Mouse (Mus musculus) adrenal gland, adult (tissue): ENCODE data around the gene Agrn.

Source experiments
- DNase-seq, 2 experiments: peaks; one replicate each; pipeline ENCODE4 v3.0.0; 2022 to 2023; ENCODE audit warnings: low spot score in 1 of 2; ENCODE audit not compliant: inconsistent age in 2 of 2

Agrn gene

GRCm38 (mm10) chr4:156197131-156197828, at the start of gene Agrn:
Agrn (minus strand) TSS chr4:156197488.
- peak; percentile 83 to 88 for DNase-seq

DNA sequence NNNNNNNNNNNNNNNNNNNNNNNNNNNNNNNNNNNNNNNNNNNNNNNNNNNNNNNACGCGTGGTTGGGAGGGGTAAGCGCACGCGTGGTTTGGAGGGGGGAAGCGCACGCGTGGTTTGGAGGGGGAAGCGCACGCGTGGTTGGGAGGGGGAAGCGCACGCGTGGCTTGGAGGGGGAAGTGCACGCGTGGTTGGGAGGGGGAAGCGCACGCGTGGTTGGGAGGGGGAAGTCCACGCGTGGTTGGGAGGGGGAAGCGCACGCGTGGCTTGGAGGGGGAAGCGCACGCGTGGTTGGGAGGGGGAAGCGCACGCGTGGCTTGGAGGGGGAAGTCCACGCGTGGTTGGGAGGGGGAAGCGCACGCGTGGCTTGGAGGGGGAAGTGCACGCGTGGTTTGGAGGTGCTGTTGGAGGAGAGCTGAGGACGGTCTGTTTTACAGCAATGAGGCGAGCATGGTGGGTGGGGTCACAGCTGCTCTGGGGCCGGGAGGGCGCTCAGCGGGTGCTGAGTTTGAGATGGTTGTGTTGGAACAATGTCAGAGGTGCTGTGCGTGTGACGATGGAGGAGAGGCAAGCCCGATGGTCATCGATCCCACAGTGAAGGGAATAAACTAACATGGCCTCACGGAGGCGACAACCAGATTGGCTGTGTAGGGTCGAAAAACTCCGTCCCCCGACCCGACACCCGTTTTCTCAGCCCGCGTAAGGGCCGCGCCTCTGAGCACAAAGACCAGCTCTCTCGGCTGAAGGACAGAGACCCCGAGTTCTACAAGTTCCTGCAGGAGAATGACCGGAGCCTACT, 39.6 kb upstream of the Agrn start:
- DNase-seq: peak in 1 of 2 experiments; percentile 27

GRCm38 (mm10) chr4:156235808-156236533, 38.7 kb upstream of the Agrn start, which contains the start of gene Noc2l:
Noc2l (plus strand) TSS chr4:156236010.
- DNase-seq: peak; percentile 92 to 95

DNA sequence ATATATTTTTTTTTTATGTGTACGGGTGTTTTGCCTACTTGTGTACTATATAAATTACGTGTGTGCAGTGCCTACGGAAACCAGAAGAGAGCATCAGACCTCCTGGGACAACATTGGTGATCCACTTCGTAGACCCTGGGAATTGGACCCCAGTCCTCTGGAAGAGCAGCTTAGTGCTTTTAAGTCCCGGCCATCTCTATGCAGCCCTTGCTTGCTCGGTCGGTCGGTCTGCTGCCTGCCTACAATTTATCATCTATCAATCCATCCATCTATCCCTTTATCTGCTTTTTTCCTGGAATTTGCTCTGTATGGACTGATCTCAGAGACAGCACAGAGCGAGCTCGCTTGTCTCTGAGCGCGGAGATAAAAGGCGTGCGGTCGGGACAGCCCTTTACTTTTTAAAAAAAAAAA, 38.1 kb upstream of the Agrn start:
- no peak for DNase-seq

DNA sequence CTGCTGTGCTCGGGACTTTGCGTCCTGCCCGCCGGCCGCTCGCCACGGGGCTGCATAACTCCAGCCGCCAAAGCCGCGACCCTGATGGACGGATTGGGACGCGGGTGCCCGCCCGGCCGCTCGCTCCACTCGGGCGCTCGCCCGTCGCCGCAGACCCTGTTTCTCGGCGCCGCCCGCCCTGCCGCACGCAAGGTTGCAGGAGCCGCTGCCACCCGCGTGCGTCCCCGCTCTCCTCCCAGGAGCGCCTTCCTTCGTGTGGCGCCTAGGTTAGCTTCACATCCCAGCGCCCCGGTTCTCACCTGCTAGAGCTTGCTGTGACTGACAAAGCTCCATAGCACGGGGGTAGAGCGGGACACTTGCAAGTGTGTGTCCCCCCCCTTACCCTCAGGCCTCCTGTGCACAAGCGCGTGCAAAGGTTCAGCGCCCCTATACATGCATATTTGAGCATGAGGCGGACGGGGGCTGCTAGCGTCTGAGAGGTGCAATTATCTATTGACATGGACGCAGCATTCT, 37.5 kb upstream of the Agrn start, which contains the start of gene Plekhn1:
TSS of gene Plekhn1 (minus strand) at position 157 of the 513 bp plus-strand sequence.
- DNase-seq: peak; percentile 83 to 90

DNA sequence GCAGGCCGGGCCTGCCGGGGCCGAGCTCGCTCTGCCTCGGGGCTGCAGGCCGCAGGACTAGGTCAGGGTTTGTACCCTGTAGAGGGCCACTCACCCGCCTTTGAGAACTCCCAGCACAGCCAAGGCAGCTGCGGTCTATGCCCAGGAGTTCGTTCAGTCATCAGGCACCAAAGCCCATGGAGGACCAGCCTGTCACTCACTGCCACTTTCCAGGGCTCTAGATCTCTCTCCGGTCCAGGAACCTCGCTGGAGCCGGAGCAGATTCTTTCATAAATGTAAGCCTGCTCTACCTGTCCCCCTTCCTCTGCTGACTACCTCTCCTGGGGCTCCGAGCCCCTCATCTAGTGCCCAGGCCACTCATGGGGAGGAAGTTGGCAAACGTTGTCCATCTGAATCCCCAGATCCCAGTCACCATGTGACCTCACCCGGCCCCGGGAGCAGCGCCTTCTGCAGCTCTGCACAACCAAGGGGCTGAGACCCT, 36.8 kb upstream of the Agrn start:
- peak; percentile 47 to 69 for DNase-seq

DNA sequence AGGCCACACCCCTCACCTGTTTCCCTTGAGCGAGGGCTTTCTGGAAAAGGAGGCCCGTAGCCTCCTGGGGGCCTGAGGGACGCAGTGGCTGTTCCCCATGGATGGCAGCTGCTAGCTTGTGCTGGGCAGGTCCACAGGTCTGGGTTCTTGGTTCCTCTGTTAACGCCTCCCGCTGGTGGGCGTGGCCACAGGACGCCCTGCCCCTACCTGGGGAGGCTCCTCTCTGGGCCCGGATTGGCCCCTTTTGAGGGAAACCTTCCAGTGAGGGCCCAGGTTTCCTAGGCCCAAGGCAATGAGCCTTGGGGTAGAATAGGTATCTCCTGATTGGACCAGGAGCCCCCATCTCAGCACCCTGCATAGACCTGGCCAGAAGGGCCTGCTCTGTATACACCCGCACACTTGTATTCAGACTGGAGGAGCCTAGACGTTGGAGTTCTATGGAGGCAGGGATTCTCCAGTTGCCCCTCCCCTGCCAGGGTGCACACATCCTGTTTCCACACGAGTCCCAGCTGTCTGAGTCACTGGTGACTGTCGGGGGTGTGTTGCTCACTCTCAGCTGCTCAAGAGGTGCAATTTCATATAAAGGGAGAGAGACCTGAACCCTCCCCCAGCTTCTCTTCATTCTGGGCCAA, 31.2 kb upstream of the Agrn start:
- peak; percentile 51 to 61 for DNase-seq

- DNase-seq: peak; percentile 36 to 52
These were observed 30.6 kb upstream of the Agrn start for GRCm38 (mm10) chr4:156227752-156228392.

DNA sequence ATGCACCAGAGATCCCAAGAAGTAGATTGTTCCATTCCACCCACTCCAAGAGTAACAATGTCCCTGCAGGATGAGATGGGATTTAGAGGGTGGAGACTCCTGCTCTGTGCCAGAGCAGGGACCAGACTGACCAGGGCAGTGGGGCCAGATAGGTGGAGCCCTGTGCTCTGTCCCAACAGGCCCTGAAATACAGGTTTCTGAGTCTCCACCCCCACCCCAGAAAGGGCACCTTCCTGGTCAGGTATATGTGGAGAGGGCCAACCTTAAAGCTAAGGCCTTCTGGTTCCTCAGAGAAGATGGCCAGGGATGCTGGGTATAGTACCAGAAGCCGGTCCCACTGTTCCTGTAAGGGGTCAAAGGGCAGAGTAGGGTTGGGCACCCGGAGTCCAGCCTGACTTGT, 27.0 kb upstream of the Agrn start:
- peak in 1 of 2 experiments; percentile 15 for DNase-seq

- no peak for DNase-seq
These were observed 22.6 kb upstream of the Agrn start for GRCm38 (mm10) chr4:156219936-156220335.

DNA sequence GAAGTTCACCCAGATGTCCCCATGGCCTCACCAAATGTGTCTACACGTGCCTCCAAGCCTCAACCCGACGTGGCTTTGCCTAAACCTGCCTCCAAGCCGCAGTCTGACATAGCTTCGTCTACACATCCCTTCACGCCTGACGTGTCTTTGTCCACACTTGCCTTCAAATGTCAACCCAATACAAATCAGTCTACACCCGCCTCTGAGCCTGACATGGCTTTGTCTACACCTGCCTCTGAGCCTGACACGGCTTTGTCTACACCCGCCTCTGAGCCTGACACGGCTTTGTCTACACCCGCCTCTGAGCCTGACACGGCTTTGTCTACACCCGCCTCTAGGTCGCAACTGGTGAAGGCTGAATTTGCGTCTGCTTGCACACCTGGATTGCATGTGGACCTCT, 20.6 kb upstream of the Agrn start:
- no peak for DNase-seq

- peak in 1 of 2 experiments; percentile 38 for DNase-seq
These were observed 19.9 kb upstream of the Agrn start for GRCm38 (mm10) chr4:156217022-156217669.

DNA sequence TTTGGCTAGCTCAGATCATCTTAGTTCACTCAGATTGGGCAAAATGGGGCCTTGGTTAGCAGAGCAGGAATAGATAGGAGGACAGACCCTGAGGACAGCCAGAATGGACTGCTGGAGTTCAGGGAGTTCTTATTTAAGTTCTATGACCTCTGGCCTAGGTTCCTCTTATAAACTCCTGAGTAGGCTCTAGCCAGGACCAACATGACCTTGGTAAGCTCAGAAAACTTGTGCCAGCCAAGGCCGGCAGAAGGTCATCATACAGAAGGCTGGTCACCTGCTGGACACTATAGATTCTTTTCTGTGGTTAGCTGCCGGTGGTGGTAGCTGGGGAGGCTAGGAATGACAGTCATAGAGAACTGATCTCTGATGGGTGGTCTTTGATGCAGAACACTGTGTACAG, 18.9 kb upstream of the Agrn start:
- DNase-seq: peak in 1 of 2 experiments; percentile 65

- DNase-seq: peak; percentile 90 to 97
These were observed 18.4 kb upstream of the Agrn start, which contains the start of gene Perm1 for GRCm38 (mm10) chr4:156215649-156216048. Perm1 (plus strand) TSS chr4:156215868.

DNA sequence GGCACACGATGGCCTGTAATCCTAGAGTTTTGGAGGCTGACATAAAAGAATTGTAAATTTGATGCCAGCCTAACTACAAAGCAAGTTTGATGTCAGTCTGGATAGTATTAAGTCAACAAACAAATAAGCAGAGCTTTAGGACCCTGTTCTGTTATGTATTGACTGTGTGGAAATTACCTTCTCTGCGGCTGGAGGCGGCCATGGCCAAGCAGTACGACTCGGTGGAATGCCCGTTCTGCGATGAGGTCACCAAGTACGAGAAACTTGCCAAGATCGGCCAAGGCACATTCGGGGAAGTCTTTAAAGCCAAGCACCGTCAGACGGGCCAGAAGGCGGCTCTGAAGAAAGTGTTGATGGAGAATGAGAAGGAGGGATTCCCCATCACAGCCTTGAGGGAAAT, 15.8 kb upstream of the Agrn start:
- no peak for DNase-seq

DNA sequence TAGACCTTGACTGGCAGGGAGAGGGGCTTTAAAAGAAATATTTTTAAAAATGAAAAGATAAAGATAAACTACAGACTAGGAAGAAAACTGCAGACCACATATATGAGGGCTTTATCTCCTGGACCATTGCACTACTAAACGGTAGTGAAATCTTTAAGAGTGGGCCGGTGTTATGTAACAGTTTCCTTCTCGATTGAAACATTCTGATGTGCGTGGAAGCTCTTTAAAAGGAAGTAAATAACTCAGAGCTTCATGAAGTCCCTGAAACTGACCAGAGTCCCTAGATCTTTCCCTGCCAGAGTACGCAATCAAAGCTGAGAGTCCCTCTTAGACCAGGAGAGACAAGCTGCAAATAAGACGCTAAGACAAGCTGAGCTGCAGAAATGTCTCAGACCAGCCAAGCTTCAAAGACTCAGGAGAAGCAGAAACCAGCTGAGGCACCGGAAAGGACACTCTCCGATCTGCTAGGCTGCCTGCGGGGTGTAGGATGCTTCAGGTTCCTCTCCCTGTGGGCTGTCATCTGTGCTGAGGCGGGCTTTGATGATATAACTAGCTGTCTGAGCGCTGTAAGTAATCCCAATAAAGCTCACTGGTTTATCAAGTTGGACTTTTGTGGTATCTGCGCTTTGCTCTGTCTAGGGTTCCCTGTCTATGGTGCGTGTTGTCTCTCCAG, 12.8 kb upstream of the Agrn start:
- DNase-seq: no peak

DNA sequence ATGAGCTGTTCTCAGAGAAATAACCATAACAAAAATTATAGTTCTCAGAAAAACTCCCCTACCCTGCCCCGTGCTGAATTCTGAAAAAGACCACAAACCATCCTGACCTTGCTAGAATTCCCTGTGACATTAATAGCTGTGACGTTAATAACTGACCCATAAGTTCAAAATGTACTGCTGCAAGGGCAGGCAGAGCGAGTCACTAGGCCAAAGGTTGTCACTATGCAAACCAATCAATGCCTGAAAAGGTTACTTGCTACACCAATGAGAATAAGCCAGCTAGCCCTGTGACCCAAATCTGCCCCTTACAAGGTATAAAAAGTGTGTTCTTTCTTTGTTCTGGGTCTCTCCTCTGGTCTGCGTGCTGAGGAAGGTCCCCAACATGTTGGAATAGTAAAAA, 11.6 kb upstream of the Agrn start:
- no peak for DNase-seq

DNA sequence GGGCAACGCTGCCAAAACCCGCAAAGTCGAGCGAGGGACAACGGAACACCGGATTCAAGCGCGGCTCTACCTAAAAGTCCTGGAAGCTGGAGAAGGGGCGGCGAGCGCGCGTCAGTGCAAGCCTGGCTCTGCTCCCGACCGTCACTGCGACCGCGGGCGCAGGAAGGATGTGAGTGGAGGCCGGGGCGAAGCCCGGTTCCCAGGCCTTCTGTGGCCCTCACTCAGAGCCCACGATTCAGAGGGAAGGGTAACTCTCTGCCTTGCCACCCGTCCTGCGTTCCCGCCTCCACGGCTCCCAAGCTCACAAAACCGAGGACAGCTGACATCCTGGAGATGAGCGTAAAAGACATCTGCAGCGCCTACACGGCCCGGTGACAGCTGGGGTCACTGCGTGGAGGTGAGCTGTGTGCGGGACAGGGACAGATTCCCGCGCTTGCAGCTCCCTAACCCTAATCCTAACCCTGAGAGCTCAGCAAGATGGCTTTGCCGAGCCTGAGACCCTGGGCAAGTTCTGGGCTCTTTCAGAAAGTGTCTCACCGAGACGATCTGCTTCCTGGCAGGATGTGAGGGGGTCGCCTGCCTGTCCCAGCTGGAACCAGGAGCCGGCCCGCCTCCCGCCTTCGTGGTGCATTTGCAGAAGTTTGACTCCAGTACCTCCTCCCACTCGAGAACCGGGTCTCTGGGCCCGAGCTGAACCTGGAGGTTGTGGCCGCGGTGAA, 6.3 kb upstream of the Agrn start:
- DNase-seq: peak; percentile 34 to 72
